Mouse (Mus musculus) neural tube, embryonic 14.5 days (tissue): ENCODE data around the gene Pde9a. TPM values are rescaled to one million over a fixed set of nuclear protein-coding genes. Genes with fewer than 3 reads are reported as not detected.

ENCODE experiments used
- ATAC-seq: fragments of 200-750 bp; cut with Nextera tagmentation; 2 replicates; pipeline ENCODE4 v1.8.0; 2017; ENCODE audit warnings: low read depth, mild to moderate bottlenecking, moderate TSS enrichment, moderate library complexity
- H3K27ac ChIP-seq: fragments of 300-500 bp; sonication (generic); 2 replicates; pipeline ENCODE4 v1.5.1; 2014; ENCODE audit warnings: low read depth, mild to moderate bottlenecking, control low read depth, low read length, moderate library complexity, mixed read lengths
- H3K27me3 ChIP-seq: fragments of 300-500 bp; sonication (generic); 2 replicates; pipeline ENCODE4 v1.6.1; 2014; ENCODE audit warnings: low read length; ENCODE audit not compliant: control insufficient read depth, insufficient read depth
- H3K36me3 ChIP-seq: fragments of 300-500 bp; sonication (generic); 2 replicates; pipeline ENCODE4 v1.6.1; 2014; ENCODE audit warnings: low read length, mixed read lengths; ENCODE audit not compliant: control insufficient read depth, insufficient read depth
- H3K4me1 ChIP-seq: fragments of 300-500 bp; sonication (generic); 2 replicates; pipeline ENCODE4 v1.6.1; 2014; ENCODE audit warnings: low read length; ENCODE audit not compliant: control insufficient read depth, insufficient read depth
- H3K4me2 ChIP-seq: fragments of 300-500 bp; sonication (generic); 2 replicates; pipeline ENCODE4 v1.6.1; 2014; ENCODE audit warnings: mild to moderate bottlenecking, low read depth, low read length, control low read depth
- H3K4me3 ChIP-seq: fragments of 300-500 bp; sonication (generic); 2 replicates; pipeline ENCODE4 v1.5.1; 2014; ENCODE audit warnings: low read depth, low read length, control low read depth, mixed read lengths
- H3K9ac ChIP-seq: fragments of 300-500 bp; sonication (generic); replicated peaks from 2 replicates; pipeline ENCODE4 v1.6.1; 2014; ENCODE audit warnings: low read depth, mild to moderate bottlenecking, control low read depth, low read length, mixed read lengths
- H3K9me3 ChIP-seq: fragments of 300-500 bp; sonication (generic); 2 replicates; pipeline ENCODE4 v1.6.1; 2016; ENCODE audit warnings: low read length; ENCODE audit not compliant: control insufficient read depth
- WGBS: fragments of 180-500 bp; shearing (Covaris S2); extraction: QIAGEN DNeasy Blood & Tissue Kit; methylation state at CpG from one replicate; pipeline ENCODE4 v1.1.7; 2014; 5-methylcytosine and 5-hydroxymethylcytosine counted together
- polyA plus RNA-seq: library from polyadenylated mRNA; unstranded; fragments of >200 nt; fragmentation: Nextera tagmentation; extraction: Ambion mirVana; gene quantifications from 2 replicates; pipeline ENCODE4 v1.2.1, GENCODE M21; 2014

Gene Pde9a
- polyA plus RNA-seq, 1 experiment from 2014 or later, result 26.8 TPM

- Histone ChIP-seq H3K4me2 (no peak overlapping the region), H3K9me3 (no peaks in the 10 kb centered on the region), H3K27ac (no peak overlapping the region), H3K9ac (no peak overlapping the region), H3K4me1 (peaks cover 5% of the 10 kb centered on the region), H3K27me3 (no peaks in the 10 kb centered on the region), H3K4me3 (no peak overlapping the region), H3K36me3 (no peaks in the 10 kb centered on the region)
- 45% methylated on average over 8 of the region's 8 CpGs for WGBS
- ATAC-seq, result no peak
Measured at GRCm38 (mm10) chr17:31379863-31380262, 6.1 kb upstream of the Pde9a start.

GRCm38 (mm10) chr17:31383320-31383719 lies 2.7 kb upstream of the Pde9a start:
- Histone ChIP-seq H3K9ac (no peak overlapping the region), H3K36me3 (no peaks in the 10 kb centered on the region), H3K4me3 (no peak overlapping the region), H3K27ac (no peak overlapping the region), H3K27me3 (no peaks in the 10 kb centered on the region), H3K9me3 (no peaks in the 10 kb centered on the region), H3K4me2 (no peak overlapping the region), H3K4me1 (peaks cover 26% of the 10 kb centered on the region)
- ATAC-seq, result no peak
- 83% methylated on average over 6 of the region's 6 CpGs for WGBS

GRCm38 (mm10) chr17:31384968-31385627 lies 912 bp upstream of the Pde9a start:
- Histone ChIP-seq H3K27ac (peak overlapping the region; percentile 60), H3K4me1 (peaks cover 43% of the 10 kb centered on the region), H3K9ac (no peak overlapping the region; the same call in 1 of the 2 replicates), H3K36me3 (no peaks in the 10 kb centered on the region), H3K4me3 (no peak overlapping the region), H3K9me3 (no peaks in the 10 kb centered on the region), H3K4me2 (peak overlapping the region; percentile 84; the same call in 1 of the 2 replicates), H3K27me3 (no peaks in the 10 kb centered on the region)
- peak; percentile 15 for ATAC-seq
- WGBS, result 6% methylated on average over 8 of the region's 8 CpGs

GRCm38 (mm10) chr17:31386766-31387275 lies 811 bp downstream of the Pde9a start:
- 8% methylated on average over 7 of the region's 7 CpGs for WGBS
- no peaks in the 10 kb centered on the region for H3K9me3 ChIP-seq
- peak overlapping the region; percentile 84 for H3K4me2 ChIP-seq
- no peak overlapping the region for H3K27ac ChIP-seq
- H3K27me3 ChIP-seq, result no peaks in the 10 kb centered on the region
- peak overlapping the region; percentile 63 for H3K9ac ChIP-seq
- peaks cover 43% of the 10 kb centered on the region for H3K4me1 ChIP-seq
- no peaks in the 10 kb centered on the region for H3K36me3 ChIP-seq
- peak overlapping the region; percentile 76 for H3K4me3 ChIP-seq
- no peak for ATAC-seq

- Histone ChIP-seq H3K4me3 (no peak overlapping the region), H3K4me1 (peaks cover 41% of the 10 kb centered on the region), H3K27ac (no peak overlapping the region), H3K27me3 (no peaks in the 10 kb centered on the region), H3K36me3 (no peaks in the 10 kb centered on the region), H3K4me2 (no peak overlapping the region), H3K9ac (no peak overlapping the region), H3K9me3 (no peaks in the 10 kb centered on the region)
- 93% methylated on average over 3 of the region's 3 CpGs for WGBS
- no peak for ATAC-seq
Measured at GRCm38 (mm10) chr17:31389432-31390050, 3.5 kb downstream of the Pde9a start.

- Histone ChIP-seq H3K9ac (no peak overlapping the region), H3K36me3 (no peaks in the 10 kb centered on the region), H3K4me1 (peaks cover 32% of the 10 kb centered on the region), H3K27ac (no peak overlapping the region), H3K9me3 (no peaks in the 10 kb centered on the region), H3K4me3 (no peak overlapping the region), H3K4me2 (no peak overlapping the region), H3K27me3 (no peaks in the 10 kb centered on the region)
- WGBS, result 72% methylated on average over 3 of the region's 3 CpGs
- no peak for ATAC-seq
Measured at GRCm38 (mm10) chr17:31391462-31391861, 5.5 kb downstream of the Pde9a start.

GRCm38 (mm10) chr17:31392041-31392440 lies 6.0 kb downstream of the Pde9a start:
- WGBS, result 91% methylated on average over 5 of the region's 5 CpGs

GRCm38 (mm10) chr17:31393811-31394210 lies 7.8 kb downstream of the Pde9a start:
- 72% methylated on average over 2 of the region's 2 CpGs for WGBS
- H3K36me3 ChIP-seq, result no peaks in the 10 kb centered on the region
- H3K4me3 ChIP-seq, result no peak overlapping the region
- peaks cover 12% of the 10 kb centered on the region for H3K4me1 ChIP-seq
- H3K9ac ChIP-seq, result no peak overlapping the region
- H3K9me3 ChIP-seq, result no peaks in the 10 kb centered on the region
- ATAC-seq, result no peak
- no peak overlapping the region for H3K27ac ChIP-seq
- no peaks in the 10 kb centered on the region for H3K27me3 ChIP-seq
- no peak overlapping the region for H3K4me2 ChIP-seq

More at GRCm38 (mm10) chr17:31392041-31392440, 6.0 kb downstream of the Pde9a start:
- Histone ChIP-seq H3K4me1 (peaks cover 28% of the 10 kb centered on the region), H3K9ac (no peak overlapping the region), H3K36me3 (no peaks in the 10 kb centered on the region), H3K4me3 (no peak overlapping the region), H3K27ac (no peak overlapping the region), H3K4me2 (no peak overlapping the region), H3K27me3 (no peaks in the 10 kb centered on the region), H3K9me3 (no peaks in the 10 kb centered on the region)
- ATAC-seq, result no peak

GRCm38 (mm10) chr17:31400294-31400693 lies 14.3 kb downstream of the Pde9a start:
- Histone ChIP-seq H3K36me3 (no peaks in the 10 kb centered on the region), H3K27ac (no peak overlapping the region), H3K27me3 (no peaks in the 10 kb centered on the region), H3K9me3 (no peaks in the 10 kb centered on the region), H3K9ac (no peak overlapping the region), H3K4me1 (no peaks in the 10 kb centered on the region), H3K4me2 (no peak overlapping the region), H3K4me3 (no peak overlapping the region)
- ATAC-seq, result no peak
- 81% methylated on average over 6 of the region's 6 CpGs for WGBS
